Comparison of ENCODE assay signal across 9 mouse cellular contexts in the genomic region with DNA sequence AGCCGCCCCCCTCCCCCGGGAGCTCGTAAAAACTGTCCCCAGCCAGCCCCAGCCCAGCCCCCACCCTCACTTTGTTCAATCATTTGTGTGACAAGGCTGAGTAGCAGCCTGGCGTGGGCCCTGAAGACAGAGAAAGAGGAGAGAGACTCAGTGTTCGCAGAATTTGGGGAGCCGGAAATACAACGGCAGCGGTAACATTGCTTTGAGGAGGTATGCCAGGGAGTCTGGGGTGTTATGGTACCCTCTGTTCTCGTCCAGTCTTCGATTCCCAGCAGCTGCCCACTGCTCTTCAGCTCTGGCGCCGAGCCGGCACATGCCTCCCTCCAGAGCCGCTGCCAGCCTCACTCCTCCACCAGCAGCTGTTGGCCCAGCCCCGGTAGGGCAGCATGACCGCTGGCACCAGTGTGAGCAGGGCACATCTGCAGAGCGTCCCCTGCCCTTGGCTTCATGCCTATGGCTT.
A peak's percentile ranks its signal among the peaks of the same experiment; 100 is the strongest.
DNase-seq lines count a peak whose midpoint lies in the region; ATAC-seq lines count a peak whose summit lies in the region.
"Had no signal": no experiment of that assay in that cellular context is flagged by ENCODE, and none has a peak within 500 bp of the region (broad histone marks: within the 10 kb centered on the region; RNA-seq: fewer than 3 reads in every experiment).

No protein-coding gene starts in this region.

- no peak overlapping the region for H3K4me3 ChIP-seq in forebrain, embryonic 10.5 days
- no peak overlapping the region for H3K4me3 ChIP-seq in forebrain, embryonic 12.5 days (replicated peaks)
- no peak overlapping the region for H3K4me3 ChIP-seq in kidney, embryonic 16.5 days (ENCODE audit: low read length)
- H3K4me3 ChIP-seq in limb, embryonic 12.5 days (replicated peaks): no peak overlapping the region

- H3K4me2 ChIP-seq in forebrain, embryonic 12.5 days: no peak overlapping the region
- H3K4me2 ChIP-seq in kidney, embryonic 16.5 days (replicated peaks; ENCODE audit: low read depth, low read length): no peak overlapping the region
- H3K4me2 ChIP-seq in limb, embryonic 12.5 days: peak overlapping the region; percentile 34

- H3K27ac ChIP-seq in forebrain, embryonic 10.5 days: peak overlapping the region; percentile 56
- H3K27ac ChIP-seq in forebrain, embryonic 12.5 days: no peak overlapping the region
- H3K27ac ChIP-seq in kidney, embryonic 16.5 days (ENCODE audit: low read length): no peak overlapping the region
- no peak overlapping the region for H3K27ac ChIP-seq in limb, embryonic 12.5 days

- H3K36me3 ChIP-seq in forebrain, embryonic 10.5 days (replicated peaks): no peaks in the 10 kb centered on the region
- no peaks in the 10 kb centered on the region for H3K36me3 ChIP-seq in forebrain, embryonic 12.5 days (replicated peaks)
- H3K36me3 ChIP-seq in kidney, embryonic 16.5 days (ENCODE audit: insufficient read depth, low read length): no peaks in the 10 kb centered on the region
- H3K36me3 ChIP-seq in limb, embryonic 12.5 days: no peaks in the 10 kb centered on the region

- WGBS in forebrain, embryonic 10.5 days: 74% methylated on average over 17 of the region's 17 CpGs
- WGBS in forebrain, embryonic 12.5 days: 69% methylated on average over 17 of the region's 17 CpGs
- WGBS in kidney, embryonic 16.5 days: 51% methylated on average over 17 of the region's 17 CpGs
- WGBS in limb, embryonic 12.5 days: 36% methylated on average over 17 of the region's 17 CpGs

- no peak; the same call in 1 of the 2 replicates for ATAC-seq in forebrain, embryonic 12.5 days (ENCODE audit: low FRiP score)
- 0 out of 2 replicates have a peak, but pooled peaks have one; percentile 9 for ATAC-seq in kidney, embryonic 16.5 days (ENCODE audit: low FRiP score, low TSS enrichment)
- ATAC-seq in limb, embryonic 12.5 days (ENCODE audit: insufficient number of reproducible peaks, insufficient read depth, low FRiP score, low TSS enrichment, low read depth): no peak

- H3K4me1 ChIP-seq in forebrain, embryonic 10.5 days: peaks cover 32% of the 10 kb centered on the region
- peaks cover 12% of the 10 kb centered on the region for H3K4me1 ChIP-seq in forebrain, embryonic 12.5 days
- H3K4me1 ChIP-seq in kidney, embryonic 16.5 days (ENCODE audit: insufficient read depth, low read length): peaks cover 12% of the 10 kb centered on the region
- peaks cover 30% of the 10 kb centered on the region for H3K4me1 ChIP-seq in limb, embryonic 12.5 days (replicated peaks)

- no peaks in the 10 kb centered on the region for H3K9me3 ChIP-seq in forebrain, embryonic 10.5 days
- no peaks in the 10 kb centered on the region for H3K9me3 ChIP-seq in forebrain, embryonic 12.5 days
- H3K9me3 ChIP-seq in kidney, embryonic 16.5 days (ENCODE audit: low read length): no peaks in the 10 kb centered on the region
- no peaks in the 10 kb centered on the region for H3K9me3 ChIP-seq in limb, embryonic 12.5 days

- H3K9ac ChIP-seq in forebrain, embryonic 12.5 days: no peak overlapping the region
- H3K9ac ChIP-seq in kidney, embryonic 16.5 days (replicated peaks; ENCODE audit: low read length): no peak overlapping the region
- no peak overlapping the region for H3K9ac ChIP-seq in limb, embryonic 12.5 days (replicated peaks)

- H3K27me3 ChIP-seq in forebrain, embryonic 10.5 days (ENCODE audit: poor library complexity, severe bottlenecking): no peaks in the 10 kb centered on the region
- H3K27me3 ChIP-seq in forebrain, embryonic 12.5 days: no peaks in the 10 kb centered on the region
- H3K27me3 ChIP-seq in kidney, embryonic 16.5 days (ENCODE audit: insufficient read depth, low read length): no peaks in the 10 kb centered on the region
- no peaks in the 10 kb centered on the region for H3K27me3 ChIP-seq in limb, embryonic 12.5 days
- H3K27me3 ChIP-seq: CH12.LX had no signal

- DNase-seq in forebrain, embryonic 10.5 days (ENCODE audit: extremely low spot score, low spot score): no peak
- peak; percentile 13 to 48 for DNase-seq in adrenal gland, postnatal 36 days
- DNase-seq in gastrocnemius, adult 8-10 months (ENCODE audit: low spot score in 2 of 2): peak; percentile 20 to 70
- DNase-seq in skeletal muscle tissue, adult 2 months (ENCODE audit: low read depth, low spot score): peak; percentile 54
- no peak for DNase-seq in embryo, embryonic 10 days (ENCODE audit: low spot score)

Comparison
In these comparisons a context has a peak if more than half of its experiments do, and no peak if none do; other contexts are left out.
1. DNase-seq: peak in adrenal gland, postnatal 36 days (2 of 2), gastrocnemius, adult 8-10 months (2 of 2) and skeletal muscle tissue, adult 2 months (single experiment); none in forebrain, embryonic 10.5 days (single experiment) and embryo, embryonic 10 days (single experiment).